Mouse (Mus musculus): Measurements from ENCODE around the gene Acsl3. TPM values are rescaled to one million over a fixed set of nuclear protein-coding genes. Genes with fewer than 3 reads are reported as not detected.

Acsl3 gene
- polyA plus RNA-seq, 1 experiment from 2014 or later: 82.5 TPM

- Histone ChIP-seq H3K27me3 (ENCODE audit: control insufficient read depth, insufficient read depth, low read length) (no peaks in the 10 kb centered on the region), H3K36me3 (ENCODE audit: control insufficient read depth, insufficient read depth, low read length) (no peaks in the 10 kb centered on the region), H3K4me2 (ENCODE audit: low read length) (no peak overlapping the region), H3K9ac (ENCODE audit: low read length) (no peak overlapping the region), H3K4me1 (ENCODE audit: control insufficient read depth in 2 of 2, insufficient read depth in 2 of 2, low read length in 2 of 2) (no peaks in the 10 kb centered on the region), H3K27ac (replicated peaks in 1 of 2; ENCODE audit: control insufficient read depth in 1 of 2, insufficient read depth in 1 of 2, low read depth in 2 of 2, low read length in 2 of 2) (no peak overlapping the region), H3K4me3 (ENCODE audit: control insufficient read depth in 1 of 2, insufficient read depth in 1 of 2, low read depth in 1 of 2, low read length in 2 of 2) (no peak overlapping the region), H3K9me3 (ENCODE audit: control insufficient read depth, low read length) (0 out of 2 replicates have a peak, but pooled peaks cover 3% of the 10 kb centered on the region)
- no peak for ATAC-seq (ENCODE audit: insufficient number of reproducible peaks, insufficient read depth, low FRiP score, low read depth)
- WGBS: 89% methylated on average over 3 of the region's 3 CpGs
These were observed 15.8 kb upstream of the Acsl3 start for GRCm38 (mm10) chr1:78641791-78642190.

- no peak overlapping the region for H3K4me2 ChIP-seq (ENCODE audit: low read length)
- H3K27me3 ChIP-seq (ENCODE audit: control insufficient read depth, insufficient read depth, low read length): no peaks in the 10 kb centered on the region
- WGBS: 81% methylated on average over 2 of the region's 2 CpGs
- H3K27ac ChIP-seq (replicated peaks in 1 of 2; ENCODE audit: control insufficient read depth in 1 of 2, insufficient read depth in 1 of 2, low read depth in 2 of 2, low read length in 2 of 2): no peak overlapping the region
- no peak for ATAC-seq (ENCODE audit: insufficient number of reproducible peaks, insufficient read depth, low FRiP score, low read depth)
- H3K36me3 ChIP-seq (ENCODE audit: control insufficient read depth, insufficient read depth, low read length): no peaks in the 10 kb centered on the region
- H3K9me3 ChIP-seq (ENCODE audit: control insufficient read depth, low read length): 0 out of 2 replicates have a peak, but pooled peaks cover 3% of the 10 kb centered on the region
- H3K9ac ChIP-seq (ENCODE audit: low read length): no peak overlapping the region
- H3K4me3 ChIP-seq (ENCODE audit: control insufficient read depth in 1 of 2, insufficient read depth in 1 of 2, low read depth in 1 of 2, low read length in 2 of 2): no peak overlapping the region
- peaks cover under 1 to 2% of the 10 kb centered on the region in 2 experiments; a peak in 1 of 4 replicates for H3K4me1 ChIP-seq (ENCODE audit: control insufficient read depth in 2 of 2, insufficient read depth in 2 of 2, low read length in 2 of 2)
These were observed 15.4 kb upstream of the Acsl3 start for GRCm38 (mm10) chr1:78642197-78642596.

- Histone ChIP-seq H3K4me2 (ENCODE audit: low read length) (no peak overlapping the region), H3K4me1 (ENCODE audit: control insufficient read depth in 2 of 2, insufficient read depth in 2 of 2, low read length in 2 of 2) (peaks cover 2 to 6% of the 10 kb centered on the region in 2 experiments; a peak in 1 of 4 replicates), H3K36me3 (ENCODE audit: control insufficient read depth, insufficient read depth, low read length) (no peaks in the 10 kb centered on the region), H3K27ac (replicated peaks in 1 of 2; ENCODE audit: control insufficient read depth in 1 of 2, insufficient read depth in 1 of 2, low read depth in 2 of 2, low read length in 2 of 2) (no peak overlapping the region), H3K4me3 (ENCODE audit: control insufficient read depth in 1 of 2, insufficient read depth in 1 of 2, low read depth in 1 of 2, low read length in 2 of 2) (no peak overlapping the region), H3K9me3 (ENCODE audit: control insufficient read depth, low read length) (0 out of 2 replicates have a peak, but pooled peaks cover 3% of the 10 kb centered on the region), H3K27me3 (ENCODE audit: control insufficient read depth, insufficient read depth, low read length) (no peaks in the 10 kb centered on the region), H3K9ac (ENCODE audit: low read length) (no peak overlapping the region)
- no peak for ATAC-seq (ENCODE audit: insufficient number of reproducible peaks, insufficient read depth, low FRiP score, low read depth)
- 65% methylated on average over 8 of the region's 8 CpGs for WGBS
These were observed 10.2 kb upstream of the Acsl3 start for GRCm38 (mm10) chr1:78647317-78647885.

- 57% methylated on average over 6 of the region's 6 CpGs for WGBS
- no peaks in the 10 kb centered on the region for H3K27me3 ChIP-seq (ENCODE audit: control insufficient read depth, insufficient read depth, low read length)
- H3K27ac ChIP-seq (replicated peaks in 1 of 2; ENCODE audit: control insufficient read depth in 1 of 2, insufficient read depth in 1 of 2, low read depth in 2 of 2, low read length in 2 of 2): no peak overlapping the region
- H3K9me3 ChIP-seq (ENCODE audit: control insufficient read depth, low read length): no peaks in the 10 kb centered on the region
- peaks cover 2 to 8% of the 10 kb centered on the region in 2 experiments; a peak in 1 of 4 replicates for H3K4me1 ChIP-seq (ENCODE audit: control insufficient read depth in 2 of 2, insufficient read depth in 2 of 2, low read length in 2 of 2)
- H3K36me3 ChIP-seq (ENCODE audit: control insufficient read depth, insufficient read depth, low read length): no peaks in the 10 kb centered on the region
- H3K4me3 ChIP-seq (ENCODE audit: control insufficient read depth in 1 of 2, insufficient read depth in 1 of 2, low read depth in 1 of 2, low read length in 2 of 2): no peak overlapping the region
- no peak overlapping the region for H3K4me2 ChIP-seq (ENCODE audit: low read length)
- no peak overlapping the region for H3K9ac ChIP-seq (ENCODE audit: low read length)
- ATAC-seq (ENCODE audit: insufficient number of reproducible peaks, insufficient read depth, low FRiP score, low read depth): no peak
These were observed 8.2 kb upstream of the Acsl3 start for GRCm38 (mm10) chr1:78649269-78650061.

GRCm38 (mm10) chr1:78656472-78656871 is 1.2 kb upstream of the Acsl3 start:
- peaks cover 13 to 29% of the 10 kb centered on the region in 2 experiments; a peak in 3 of 4 replicates for H3K4me1 ChIP-seq (ENCODE audit: control insufficient read depth in 2 of 2, insufficient read depth in 2 of 2, low read length in 2 of 2)
- no peak for ATAC-seq (ENCODE audit: insufficient number of reproducible peaks, insufficient read depth, low FRiP score, low read depth)
- WGBS: 15% methylated on average over 2 of the region's 2 CpGs
- no peaks in the 10 kb centered on the region for H3K36me3 ChIP-seq (ENCODE audit: control insufficient read depth, insufficient read depth, low read length)
- H3K4me3 ChIP-seq (ENCODE audit: control insufficient read depth in 1 of 2, insufficient read depth in 1 of 2, low read depth in 1 of 2, low read length in 2 of 2): no peak overlapping the region
- no peaks in the 10 kb centered on the region for H3K27me3 ChIP-seq (ENCODE audit: control insufficient read depth, insufficient read depth, low read length)
- H3K9ac ChIP-seq (ENCODE audit: low read length): no peak overlapping the region
- H3K4me2 ChIP-seq (ENCODE audit: low read length): no peak overlapping the region
- H3K27ac ChIP-seq (replicated peaks in 1 of 2; ENCODE audit: control insufficient read depth in 1 of 2, insufficient read depth in 1 of 2, low read depth in 2 of 2, low read length in 2 of 2): peak overlapping the region; percentile 20 to 61; a peak in 3 of 4 replicates
- H3K9me3 ChIP-seq (ENCODE audit: control insufficient read depth, low read length): no peaks in the 10 kb centered on the region

- Histone ChIP-seq H3K27me3 (ENCODE audit: control insufficient read depth, insufficient read depth, low read length) (no peaks in the 10 kb centered on the region), H3K4me1 (ENCODE audit: control insufficient read depth in 2 of 2, insufficient read depth in 2 of 2, low read length in 2 of 2) (peaks cover 13 to 32% of the 10 kb centered on the region in 2 experiments; a peak in 3 of 4 replicates), H3K36me3 (ENCODE audit: control insufficient read depth, insufficient read depth, low read length) (no peaks in the 10 kb centered on the region), H3K9me3 (ENCODE audit: control insufficient read depth, low read length) (no peaks in the 10 kb centered on the region), H3K27ac (replicated peaks in 1 of 2; ENCODE audit: control insufficient read depth in 1 of 2, insufficient read depth in 1 of 2, low read depth in 2 of 2, low read length in 2 of 2) (peak overlapping the region; percentile 39 to 76; a peak in 2 of 4 replicates), H3K9ac (ENCODE audit: low read length) (peak overlapping the region; percentile 69), H3K4me2 (ENCODE audit: low read length) (peak overlapping the region; percentile 71), H3K4me3 (ENCODE audit: control insufficient read depth in 1 of 2, insufficient read depth in 1 of 2, low read depth in 1 of 2, low read length in 2 of 2) (peak overlapping the region; percentile 56 to 98)
- 28% methylated on average over 22 of the region's 22 CpGs for WGBS
- ATAC-seq (ENCODE audit: insufficient number of reproducible peaks, insufficient read depth, low FRiP score, low read depth): no peak
These were observed 500 bp upstream of the Acsl3 start for GRCm38 (mm10) chr1:78657021-78657629.

- no peaks in the 10 kb centered on the region for H3K27me3 ChIP-seq (ENCODE audit: control insufficient read depth, insufficient read depth, low read length)
- peak overlapping the region; percentile 99 for H3K9ac ChIP-seq (ENCODE audit: low read length)
- H3K27ac ChIP-seq (replicated peaks in 1 of 2; ENCODE audit: control insufficient read depth in 1 of 2, insufficient read depth in 1 of 2, low read depth in 2 of 2, low read length in 2 of 2): peak overlapping the region; percentile 90 to 93
- peak overlapping the region; percentile 93 to 98 for H3K4me3 ChIP-seq (ENCODE audit: control insufficient read depth in 1 of 2, insufficient read depth in 1 of 2, low read depth in 1 of 2, low read length in 2 of 2)
- 2% methylated on average over 20 of the region's 20 CpGs for WGBS
- H3K4me1 ChIP-seq (ENCODE audit: control insufficient read depth in 2 of 2, insufficient read depth in 2 of 2, low read length in 2 of 2): peaks cover 13 to 32% of the 10 kb centered on the region in 2 experiments; a peak in 3 of 4 replicates
- no peaks in the 10 kb centered on the region for H3K36me3 ChIP-seq (ENCODE audit: control insufficient read depth, insufficient read depth, low read length)
- peak overlapping the region; percentile 71 for H3K4me2 ChIP-seq (ENCODE audit: low read length)
- no peaks in the 10 kb centered on the region for H3K9me3 ChIP-seq (ENCODE audit: control insufficient read depth, low read length)
- no peak for ATAC-seq (ENCODE audit: insufficient number of reproducible peaks, insufficient read depth, low FRiP score, low read depth)
These were observed 1.0 kb downstream of the Acsl3 start for GRCm38 (mm10) chr1:78658441-78659269.
